Mouse (Mus musculus) brain, embryonic 18.5 days (tissue): ENCODE measurements at regions not wholly inside any gene's neighbourhood (a gene's known extent, or its start where the extent isn't known, plus 50 kb on each side); places are given as distances from the start of the nearest gene placed in this dataset.
A peak's percentile ranks its signal among the peaks of the same experiment; 100 is the strongest.

Experiments
- DNase-seq: peaks from one replicate; pipeline ENCODE4 v3.0.0-alpha.2; 2012; ENCODE audit warnings: low read depth, low spot score

GRCm38 (mm10) chr1:51697265-51698192 is 218.3 kb downstream of the Myo1b start:
- DNase-seq: no peak

- DNase-seq: no peak
Measured at GRCm38 (mm10) chr1:51696471-51696870, 218.2 kb upstream of the Nabp1 start.

- no peak for DNase-seq
Measured at GRCm38 (mm10) chr1:51690878-51691277, 212.7 kb upstream of the Nabp1 start.

- no peak for DNase-seq
Measured at GRCm38 (mm10) chr1:51689461-51690223, 211.4 kb upstream of the Nabp1 start.

GRCm38 (mm10) chr1:51688946-51689345 is 210.7 kb upstream of the Nabp1 start:
- DNase-seq: no peak

- no peak for DNase-seq
Measured at GRCm38 (mm10) chr1:51688224-51688545, 210.0 kb upstream of the Nabp1 start.

- DNase-seq: peak; percentile 67
Measured at GRCm38 (mm10) chr1:51687484-51688223, 209.4 kb upstream of the Nabp1 start.

- DNase-seq: no peak
Measured at GRCm38 (mm10) chr1:51686759-51687158, 208.5 kb upstream of the Nabp1 start.

- no peak for DNase-seq
Measured at GRCm38 (mm10) chr1:51682273-51682672, 204.0 kb upstream of the Nabp1 start.

GRCm38 (mm10) chr1:51681872-51682271 is 203.6 kb upstream of the Nabp1 start:
- DNase-seq: no peak

GRCm38 (mm10) chr1:51680725-51681124 is 202.5 kb upstream of the Nabp1 start:
- no peak for DNase-seq

- no peak for DNase-seq
Measured at GRCm38 (mm10) chr1:51678290-51678928, 200.2 kb upstream of the Nabp1 start.

GRCm38 (mm10) chr1:51677802-51678201 is 199.6 kb upstream of the Nabp1 start:
- no peak for DNase-seq

- DNase-seq: no peak
Measured at GRCm38 (mm10) chr1:51671691-51672090, 193.5 kb upstream of the Nabp1 start.

- no peak for DNase-seq
Measured at GRCm38 (mm10) chr1:51671287-51671686, 193.1 kb upstream of the Nabp1 start.

- DNase-seq: no peak
Measured at GRCm38 (mm10) chr1:51670009-51670408, 191.8 kb upstream of the Nabp1 start.

GRCm38 (mm10) chr1:51668881-51669280 is 190.7 kb upstream of the Nabp1 start:
- DNase-seq: no peak

- DNase-seq: no peak
Measured at GRCm38 (mm10) chr1:51660531-51660930, 182.3 kb upstream of the Nabp1 start.

- DNase-seq: no peak
Measured at GRCm38 (mm10) chr1:51657203-51657602, 179.0 kb upstream of the Nabp1 start.

- DNase-seq: no peak
Measured at GRCm38 (mm10) chr1:51650653-51650995, 172.4 kb upstream of the Nabp1 start.

- DNase-seq: peak; percentile 66
Measured at GRCm38 (mm10) chr1:51649963-51650652, 171.9 kb upstream of the Nabp1 start.
